Mouse (Mus musculus): Measurements from ENCODE around the gene Gnaz.

Gene Gnaz

GRCm38 (mm10) chr10:74966850-74967451, at the start of gene Gnaz:
TSS of gene Gnaz (plus strand) at chr10:74967177.
- in situ Hi-C loops (cut with MseI, MboI) = no loop called here

- in situ Hi-C loops (cut with MseI, MboI) = no loop called here
These were observed 47.7 kb upstream of the Gnaz start for GRCm38 (mm10) chr10:74919277-74919676.

- in situ Hi-C loops (cut with MseI, MboI) = loop anchor here in 1 of 2 experiments (10.0 kb wide), 1 partner anchor 234 kb away; no protein-coding TSS in a partner anchor
These were observed 46.0 kb upstream of the Gnaz start for GRCm38 (mm10) chr10:74920853-74921567.

- in situ Hi-C loops (cut with MseI, MboI) = loop anchor here in 1 of 2 experiments (10.0 kb wide), 1 partner anchor 233 kb away; no protein-coding TSS in a partner anchor
These were observed 45.4 kb upstream of the Gnaz start for GRCm38 (mm10) chr10:74921614-74922013.

- in situ Hi-C loops (cut with MseI, MboI) = loop anchor here in 1 of 2 experiments (10.0 kb wide), 1 partner anchor 232 kb away; no protein-coding TSS in a partner anchor
These were observed 44.2 kb upstream of the Gnaz start for GRCm38 (mm10) chr10:74922763-74923162.

GRCm38 (mm10) chr10:74924274-74924673, 42.7 kb upstream of the Gnaz start:
- in situ Hi-C loops (cut with MseI, MboI) = loop anchor here in 1 of 2 experiments (10.0 kb wide), 1 partner anchor 231 kb away; no protein-coding TSS in a partner anchor

GRCm38 (mm10) chr10:74925324-74925723, 41.7 kb upstream of the Gnaz start:
- in situ Hi-C loops (cut with MseI, MboI) = loop anchor here in 1 of 2 experiments (10.0 kb wide), 1 partner anchor 229 kb away; no protein-coding TSS in a partner anchor

- in situ Hi-C loops (cut with MseI, MboI) = loop anchor here in 1 of 2 experiments (10.0 kb wide), 1 partner anchor 227 kb away; no protein-coding TSS in a partner anchor
These were observed 38.7 kb upstream of the Gnaz start for GRCm38 (mm10) chr10:74928276-74928675.

- in situ Hi-C loops (cut with MseI, MboI) = loop anchor here in 1 of 2 experiments (10.0 kb wide), 1 partner anchor 225 kb away; no protein-coding TSS in a partner anchor
These were observed 37.4 kb upstream of the Gnaz start for GRCm38 (mm10) chr10:74929578-74929977.

GRCm38 (mm10) chr10:74930541-74930940, 36.4 kb upstream of the Gnaz start:
- in situ Hi-C loops (cut with MseI, MboI) = loop anchor here in 1 of 2 experiments (10.0 kb wide), 1 partner anchor 224 kb away; no protein-coding TSS in a partner anchor

GRCm38 (mm10) chr10:74931631-74932030, 35.3 kb upstream of the Gnaz start:
- in situ Hi-C loops (cut with MseI, MboI) = loop anchor here in 1 of 2 experiments (10.0 kb wide), 1 partner anchor 223 kb away; no protein-coding TSS in a partner anchor

- in situ Hi-C loops (cut with MseI, MboI) = loop anchor here in 1 of 2 experiments (10.0 kb wide), 1 partner anchor 222 kb away; no protein-coding TSS in a partner anchor
These were observed 34.5 kb upstream of the Gnaz start for GRCm38 (mm10) chr10:74932487-74932886.

GRCm38 (mm10) chr10:74933548-74934190, 33.3 kb upstream of the Gnaz start:
- in situ Hi-C loops (cut with MseI, MboI) = loop anchor here in 1 of 2 experiments (10.0 kb wide), 1 partner anchor 221 kb away; no protein-coding TSS in a partner anchor

GRCm38 (mm10) chr10:74934521-74934920, 32.5 kb upstream of the Gnaz start:
- in situ Hi-C loops (cut with MseI, MboI) = loop anchor here in 1 of 2 experiments (10.0 kb wide), 1 partner anchor 220 kb away; no protein-coding TSS in a partner anchor

GRCm38 (mm10) chr10:74935016-74935415, 32.0 kb upstream of the Gnaz start:
- in situ Hi-C loops (cut with MseI, MboI) = loop anchor here (5.0 to 10.0 kb wide), 2 partner anchors 87 to 220 kb away; no protein-coding TSS in a partner anchor

GRCm38 (mm10) chr10:74937003-74937790, 29.8 kb upstream of the Gnaz start:
- in situ Hi-C loops (cut with MseI, MboI) = loop anchor here (5.0 to 10.0 kb wide), 2 partner anchors 85 to 218 kb away; no protein-coding TSS in a partner anchor

GRCm38 (mm10) chr10:74938410-74938809, 28.6 kb upstream of the Gnaz start:
- in situ Hi-C loops (cut with MseI, MboI) = loop anchor here (5.0 to 10.0 kb wide), 2 partner anchors 84 to 216 kb away; no protein-coding TSS in a partner anchor

- in situ Hi-C loops (cut with MseI, MboI) = loop anchor here (5.0 to 10.0 kb wide), 2 partner anchors 83 to 216 kb away; no protein-coding TSS in a partner anchor
These were observed 27.7 kb upstream of the Gnaz start for GRCm38 (mm10) chr10:74939300-74939699.

GRCm38 (mm10) chr10:74940795-74941194, 26.2 kb upstream of the Gnaz start:
- in situ Hi-C loops (cut with MseI, MboI) = loop anchor here in 1 of 2 experiments (10.0 kb wide), 1 partner anchor 84 kb away; no protein-coding TSS in a partner anchor

- in situ Hi-C loops (cut with MseI, MboI) = no loop called here
These were observed 14.0 kb upstream of the Gnaz start for GRCm38 (mm10) chr10:74952830-74953443.

Measured in mouse trophoblast stem cell (cell line).